Mouse (Mus musculus) embryonic facial prominence, embryonic 11.5 days (tissue): ENCODE data around the gene Plekha5. TPM values are rescaled to one million over a fixed set of nuclear protein-coding genes. Genes with fewer than 3 reads are reported as not detected.
A peak's percentile ranks its signal among the peaks of the same experiment; 100 is the strongest.

Source experiments
- ATAC-seq: fragments of 200-750 bp; cut with Nextera tagmentation; replicated peaks from 2 replicates; pipeline ENCODE4 v1.8.0; 2017; ENCODE audit warnings: low read depth; ENCODE audit not compliant: insufficient number of reproducible peaks, low FRiP score, low TSS enrichment
- DNase-seq: peaks from one replicate; pipeline ENCODE4 v3.0.0-alpha.2; 2015; ENCODE audit warnings: low spot score
- H3K27ac ChIP-seq: fragments of 300-500 bp; sonication (generic); replicated peaks from 2 replicates; pipeline ENCODE4 v1.5.1; 2014; ENCODE audit warnings: mild to moderate bottlenecking, low read depth, low read length, control low read depth
- H3K27me3 ChIP-seq: fragments of 300-500 bp; sonication (generic); 2 replicates; pipeline ENCODE4 v1.6.1; 2014; ENCODE audit warnings: mild to moderate bottlenecking, low read length, moderate library complexity, mixed read lengths; ENCODE audit not compliant: control insufficient read depth, insufficient read depth
- H3K36me3 ChIP-seq: fragments of 300-500 bp; sonication (generic); replicated peaks from 2 replicates; pipeline ENCODE4 v1.6.1; 2014; ENCODE audit warnings: low read depth, mild to moderate bottlenecking, low read length, moderate library complexity, mixed read lengths; ENCODE audit not compliant: control insufficient read depth, insufficient read depth
- H3K4me1 ChIP-seq: fragments of 300-500 bp; sonication (generic); 2 replicates; pipeline ENCODE4 v1.6.1; 2014; ENCODE audit warnings: low read length, mixed read lengths; ENCODE audit not compliant: control insufficient read depth, insufficient read depth
- H3K4me2 ChIP-seq: fragments of 300-500 bp; sonication (generic); 2 replicates; pipeline ENCODE4 v1.6.1; 2014; ENCODE audit warnings: low read depth, mild to moderate bottlenecking, control low read depth, low read length, moderate library complexity
- H3K4me3 ChIP-seq: fragments of 300-500 bp; sonication (generic); 2 replicates; pipeline ENCODE4 v1.5.1; 2014; ENCODE audit warnings: low read depth, low read length, control low read depth
- H3K9ac ChIP-seq: fragments of 300-500 bp; sonication (generic); replicated peaks from 2 replicates; pipeline ENCODE4 v1.6.1; 2014; ENCODE audit warnings: mild to moderate bottlenecking, control low read depth, low read length
- H3K9me3 ChIP-seq: fragments of 300-500 bp; sonication (generic); replicated peaks from 2 replicates; pipeline ENCODE4 v1.6.1; 2016; ENCODE audit warnings: mild to moderate bottlenecking, low read length, inconsistent platforms, mixed read lengths; ENCODE audit not compliant: control insufficient read depth
- WGBS: fragments of 180-500 bp; shearing (Covaris S2); extraction: QIAGEN DNeasy Blood & Tissue Kit; methylation state at CpG from one replicate; pipeline ENCODE4 v1.1.7; 2014; 5-methylcytosine and 5-hydroxymethylcytosine counted together
- polyA plus RNA-seq: library from polyadenylated mRNA; unstranded; fragments of >200 nt; fragmentation: Nextera tagmentation; extraction: Ambion mirVana; gene quantifications from 2 replicates; pipeline ENCODE4 v1.2.1, GENCODE M21; 2014

Gene Plekha5
- polyA plus RNA-seq, 1 experiment from 2014 or later: 56.2 TPM

DNA sequence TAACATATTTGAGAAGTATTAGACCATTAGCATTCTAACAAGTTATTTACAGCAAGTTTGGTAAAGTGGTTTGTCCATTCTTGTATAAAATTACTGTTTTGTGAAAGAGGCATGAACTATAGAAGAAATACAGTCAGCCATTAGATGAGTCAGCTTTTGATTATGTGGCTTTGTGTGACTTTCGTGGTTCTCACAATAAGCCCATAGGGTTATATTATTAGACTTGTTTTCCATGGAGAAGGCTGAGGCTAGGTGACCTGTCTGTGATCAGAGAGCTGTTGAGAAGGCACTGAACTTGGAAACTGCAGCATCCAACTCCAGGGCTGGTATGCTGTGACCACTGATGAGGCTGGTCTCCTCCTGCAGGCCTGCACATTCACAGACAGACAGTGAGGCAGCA, 88.2 kb downstream of the Plekha5 start:
- Histone ChIP-seq H3K4me2 (no peak overlapping the region), H3K9me3 (no peaks in the 10 kb centered on the region), H3K36me3 (no peaks in the 10 kb centered on the region), H3K4me3 (no peak overlapping the region), H3K27me3 (no peaks in the 10 kb centered on the region), H3K4me1 (no peaks in the 10 kb centered on the region), H3K27ac (no peak overlapping the region), H3K9ac (no peak overlapping the region; the same call in 1 of the 2 replicates)
- no peak for ATAC-seq
- WGBS: 68% methylated on average over 1 of the region's 1 CpGs
- DNase-seq: no peak

DNA sequence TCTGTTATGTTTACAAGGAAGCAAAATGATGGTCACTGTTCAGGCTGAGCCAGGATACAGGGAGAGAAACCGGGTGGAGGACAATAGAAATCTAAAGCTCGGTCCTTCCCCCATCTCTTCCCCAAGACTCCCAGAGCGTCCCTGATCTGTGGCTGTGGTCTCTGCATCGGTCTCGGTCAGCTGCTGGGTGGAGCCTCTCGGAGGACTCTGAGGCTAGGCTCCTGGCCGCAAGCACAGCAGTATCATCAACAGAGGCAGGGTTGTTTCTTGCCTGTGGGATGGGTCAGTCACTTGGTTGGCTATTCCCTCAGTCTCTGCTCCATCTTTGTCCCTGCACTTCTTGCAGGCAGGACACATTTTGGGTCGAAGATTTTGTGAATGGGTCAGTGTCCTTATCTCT, 88.6 kb downstream of the Plekha5 start:
- DNase-seq (no peak), ATAC-seq (no peak)
- no peak overlapping the region for H3K4me3 ChIP-seq
- 54% methylated on average over 8 of the region's 8 CpGs for WGBS
- no peaks in the 10 kb centered on the region for H3K27me3 ChIP-seq
- no peak overlapping the region; the same call in 1 of the 2 replicates for H3K9ac ChIP-seq
- no peak overlapping the region for H3K27ac ChIP-seq
- H3K4me2 ChIP-seq: no peak overlapping the region
- no peaks in the 10 kb centered on the region for H3K36me3 ChIP-seq
- H3K9me3 ChIP-seq: no peaks in the 10 kb centered on the region
- no peaks in the 10 kb centered on the region for H3K4me1 ChIP-seq

DNA sequence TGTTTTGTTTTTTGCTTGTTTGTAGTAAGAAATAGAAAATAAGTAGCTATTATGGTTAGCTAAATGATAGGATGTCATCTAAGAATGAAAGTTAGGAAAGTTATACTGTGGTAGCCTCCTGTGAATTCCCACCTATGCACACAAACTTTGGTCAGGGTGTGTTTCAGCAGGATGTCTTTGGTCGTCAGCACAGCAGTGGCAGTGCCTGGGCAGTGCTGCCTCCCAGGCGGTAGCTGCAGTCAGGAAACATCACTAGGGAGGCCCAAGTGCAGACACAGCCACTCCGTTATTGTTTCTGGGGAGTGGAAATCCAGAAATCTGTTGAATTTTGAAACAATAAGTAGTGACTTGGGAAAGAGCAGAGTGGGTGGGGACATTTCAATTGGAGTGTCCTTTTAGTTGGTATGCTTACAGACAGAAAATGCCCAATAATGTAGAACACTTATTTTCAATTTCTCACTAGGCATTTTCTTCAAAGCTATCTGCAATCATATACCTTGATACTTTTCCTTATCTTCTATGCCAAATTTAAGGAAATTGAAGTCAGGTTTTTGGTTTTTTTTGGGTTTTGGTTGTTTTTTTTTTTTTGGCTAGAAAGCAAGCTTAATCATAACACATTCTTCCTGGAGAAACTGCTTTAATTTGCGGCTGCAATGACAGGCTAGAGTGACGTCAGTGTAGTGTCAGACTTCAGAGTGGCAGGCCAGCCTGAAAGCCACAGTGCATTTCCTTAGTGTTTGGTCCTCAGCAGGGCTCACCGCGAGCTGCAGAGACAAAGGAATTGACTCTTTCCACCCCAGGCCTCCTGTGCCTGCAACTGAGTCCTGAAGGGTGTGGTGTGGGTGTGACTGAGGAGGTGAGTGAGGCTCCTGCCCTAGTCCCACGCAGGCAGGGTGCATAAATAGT, 90.6 kb downstream of the Plekha5 start:
- DNase-seq (peak; percentile 71), ATAC-seq (0 out of 2 replicates have a peak, but pooled peaks have one; percentile 12)
- no peaks in the 10 kb centered on the region for H3K9me3 ChIP-seq
- no peaks in the 10 kb centered on the region for H3K36me3 ChIP-seq
- H3K4me3 ChIP-seq: no peak overlapping the region
- 12% methylated on average over 8 of the region's 8 CpGs for WGBS
- no peaks in the 10 kb centered on the region for H3K27me3 ChIP-seq
- no peak overlapping the region for H3K9ac ChIP-seq
- no peak overlapping the region for H3K4me2 ChIP-seq
- H3K27ac ChIP-seq: no peak overlapping the region
- H3K4me1 ChIP-seq: peaks cover 3% of the 10 kb centered on the region; the same call in 1 of the 2 replicates

DNA sequence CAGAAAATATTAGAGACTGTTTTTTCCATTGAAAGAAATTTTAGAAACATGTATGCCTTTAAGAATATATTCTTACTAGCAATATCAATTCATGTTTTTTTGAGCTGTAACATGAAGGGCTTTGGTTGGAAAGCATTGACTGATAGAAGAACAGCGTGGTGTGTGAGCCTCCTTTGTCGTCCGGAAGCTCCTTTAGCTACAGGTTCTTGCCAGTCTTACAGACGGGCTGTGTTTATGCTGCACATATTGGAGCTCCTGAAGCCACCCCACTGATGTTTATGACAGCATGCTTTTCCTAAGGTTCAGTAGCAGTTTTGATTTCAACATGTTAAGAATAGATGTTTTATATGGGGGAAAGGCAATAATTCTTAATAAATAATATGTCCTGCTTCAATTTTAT, 91.7 kb downstream of the Plekha5 start:
- DNase-seq: no peak
- ATAC-seq: no peak
- H3K4me1 ChIP-seq: peaks cover 3% of the 10 kb centered on the region; the same call in 1 of the 2 replicates
- H3K36me3 ChIP-seq: no peaks in the 10 kb centered on the region
- H3K9me3 ChIP-seq: no peaks in the 10 kb centered on the region
- H3K27me3 ChIP-seq: no peaks in the 10 kb centered on the region
- H3K27ac ChIP-seq: no peak overlapping the region
- no peak overlapping the region for H3K4me3 ChIP-seq
- 54% methylated on average over 4 of the region's 4 CpGs for WGBS
- H3K9ac ChIP-seq: no peak overlapping the region
- H3K4me2 ChIP-seq: no peak overlapping the region

DNA sequence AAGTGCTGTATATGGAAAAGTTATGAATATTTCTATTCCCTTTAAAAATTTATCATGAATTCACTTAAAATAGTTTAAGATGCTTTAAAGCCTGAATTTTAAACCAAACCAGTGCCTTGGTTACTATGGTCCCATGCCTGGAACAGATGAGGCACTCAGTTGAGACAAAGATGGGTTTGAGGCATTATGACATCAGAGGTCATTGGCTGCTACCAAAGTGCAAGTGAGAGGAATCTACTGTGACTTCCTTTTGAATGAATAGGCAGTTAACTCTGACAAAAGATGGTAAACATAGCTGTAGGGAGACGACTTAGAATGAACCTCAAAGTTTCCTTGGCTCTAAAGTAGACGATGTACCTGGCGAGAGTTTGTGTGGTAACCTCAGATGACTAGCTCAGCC, 92.3 kb downstream of the Plekha5 start:
- no peak overlapping the region for H3K9ac ChIP-seq
- H3K4me2 ChIP-seq: no peak overlapping the region
- H3K4me3 ChIP-seq: no peak overlapping the region
- H3K27ac ChIP-seq: no peak overlapping the region
- H3K27me3 ChIP-seq: no peaks in the 10 kb centered on the region
- peaks cover 3% of the 10 kb centered on the region; the same call in 1 of the 2 replicates for H3K4me1 ChIP-seq
- ATAC-seq: no peak
- no peak for DNase-seq
- 48% methylated on average over 3 of the region's 3 CpGs for WGBS
- no peaks in the 10 kb centered on the region for H3K36me3 ChIP-seq
- no peaks in the 10 kb centered on the region for H3K9me3 ChIP-seq

DNA sequence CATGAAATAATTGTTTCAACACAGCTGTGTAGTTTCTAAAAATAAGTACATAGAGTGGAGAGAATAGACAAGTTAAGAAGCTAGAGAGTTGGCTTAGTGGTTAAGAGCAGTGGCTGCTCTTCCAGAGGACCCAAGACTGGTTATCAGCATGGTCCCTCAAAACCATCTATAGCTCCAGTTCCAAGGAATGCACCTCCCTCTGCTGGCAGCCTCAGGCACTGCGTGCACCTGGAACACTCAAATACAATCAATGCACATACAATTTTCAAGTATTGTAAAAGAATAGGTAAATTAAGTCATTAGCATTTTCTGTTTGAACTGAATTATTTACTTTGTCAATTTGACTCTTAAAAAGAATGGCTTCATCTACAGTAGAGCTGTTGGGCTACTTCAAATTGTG, 93.3 kb downstream of the Plekha5 start:
- Histone ChIP-seq H3K4me2 (no peak overlapping the region), H3K27ac (no peak overlapping the region), H3K4me1 (peaks cover 3% of the 10 kb centered on the region; the same call in 1 of the 2 replicates), H3K27me3 (no peaks in the 10 kb centered on the region), H3K4me3 (no peak overlapping the region), H3K9ac (no peak overlapping the region), H3K9me3 (no peaks in the 10 kb centered on the region), H3K36me3 (no peaks in the 10 kb centered on the region)
- WGBS: 59% methylated on average over 1 of the region's 1 CpGs
- no peak for ATAC-seq
- peak; percentile 54 for DNase-seq

DNA sequence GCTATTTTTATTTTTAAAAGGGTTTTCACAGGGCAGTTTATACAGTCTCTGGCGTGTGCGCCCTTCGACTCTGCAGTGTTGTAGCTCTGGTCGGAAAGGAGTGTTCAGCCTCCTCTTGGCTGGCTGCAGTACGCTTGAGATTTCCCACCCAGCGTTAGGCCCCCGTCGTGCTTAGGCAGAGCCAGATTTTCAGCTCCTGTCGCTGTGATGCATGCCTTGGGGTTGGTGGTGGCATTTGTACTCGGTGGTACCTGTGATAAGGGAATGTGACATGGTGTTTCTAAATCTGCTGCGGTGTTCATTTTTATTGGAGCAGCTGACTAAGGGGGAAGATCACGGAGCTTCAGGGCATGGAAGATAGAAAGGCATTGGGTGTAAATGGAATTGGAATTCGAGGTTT, 95.2 kb downstream of the Plekha5 start:
- no peaks in the 10 kb centered on the region for H3K36me3 ChIP-seq
- no peaks in the 10 kb centered on the region for H3K9me3 ChIP-seq
- ATAC-seq: no peak
- no peak overlapping the region for H3K9ac ChIP-seq
- no peaks in the 10 kb centered on the region for H3K27me3 ChIP-seq
- H3K4me2 ChIP-seq: no peak overlapping the region
- peaks cover 3% of the 10 kb centered on the region; the same call in 1 of the 2 replicates for H3K4me1 ChIP-seq
- DNase-seq: no peak
- peak overlapping the region; percentile 52; the same call in 1 of the 2 replicates for H3K27ac ChIP-seq
- WGBS: 40% methylated on average over 13 of the region's 13 CpGs
- no peak overlapping the region for H3K4me3 ChIP-seq

DNA sequence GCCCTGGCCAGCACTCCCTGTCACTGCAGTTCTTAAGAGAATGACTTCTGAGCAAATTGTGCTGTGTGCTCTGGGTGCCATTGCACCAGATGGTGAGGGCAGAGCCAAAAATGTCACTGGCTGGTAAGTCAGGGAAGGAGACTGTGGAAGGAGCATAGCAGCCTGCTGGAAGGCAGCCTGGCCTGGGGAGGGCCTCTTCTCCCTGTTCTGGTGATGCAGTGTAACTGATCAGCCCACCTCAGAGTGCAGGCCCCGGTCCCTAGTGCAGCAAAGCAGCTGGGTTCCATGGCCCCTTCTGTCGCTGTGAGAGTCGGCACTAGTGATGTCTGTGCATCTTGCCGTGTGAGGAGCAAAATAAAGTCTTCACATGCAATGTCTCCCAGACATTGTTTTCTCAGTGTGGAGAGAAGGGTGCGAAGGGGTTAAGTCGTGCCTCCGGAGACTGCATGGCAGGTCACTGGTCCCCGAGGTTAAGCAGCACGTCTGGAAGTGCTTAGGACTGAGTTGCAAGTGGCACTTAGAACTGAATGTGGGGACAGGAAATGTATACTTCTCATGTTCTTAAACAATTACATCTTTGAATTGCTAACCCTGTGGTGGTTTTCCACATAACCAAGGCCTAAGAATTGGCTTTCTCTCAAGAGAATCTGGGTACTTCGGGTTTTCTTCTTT, 95.8 kb downstream of the Plekha5 start:
- WGBS: 18% methylated on average over 10 of the region's 10 CpGs
- Histone ChIP-seq H3K9me3 (no peaks in the 10 kb centered on the region), H3K4me2 (0 out of 2 replicates have a peak overlapping the region, but pooled peaks have one; percentile 16), H3K27ac (peak overlapping the region; percentile 52; the same call in 1 of the 2 replicates), H3K9ac (no peak overlapping the region), H3K27me3 (no peaks in the 10 kb centered on the region), H3K4me1 (peaks cover 3% of the 10 kb centered on the region; the same call in 1 of the 2 replicates), H3K4me3 (no peak overlapping the region), H3K36me3 (no peaks in the 10 kb centered on the region)
- DNase-seq: peak; percentile 75
- ATAC-seq: peak; percentile 57
